ENCODE assay signal across 8 mouse cellular contexts in genomic region chr11:108424111-108424510, GRCm38 (mm10). TPM values are rescaled to one million over a fixed set of nuclear protein-coding genes. Genes with fewer than 3 reads are reported as not detected.
DNase-seq lines count a peak whose midpoint lies in the region; ATAC-seq lines count a peak whose summit lies in the region.

No protein-coding gene starts in this region.

- peak overlapping the region; percentile 14; the same call in 1 of the 2 replicates for H3K9ac ChIP-seq in kidney, embryonic 14.5 days (ENCODE audit: low read depth, low read length)
- H3K9ac ChIP-seq in intestine, embryonic 14.5 days (ENCODE audit: low read length) = 0 out of 2 replicates have a peak overlapping the region, but pooled peaks have one; percentile 30

- no peaks in the 10 kb centered on the region for H3K36me3 ChIP-seq in kidney, embryonic 14.5 days (ENCODE audit: control insufficient read depth, insufficient read depth, low read length)
- H3K36me3 ChIP-seq in embryonic facial prominence, embryonic 10.5 days (replicated peaks) = no peaks in the 10 kb centered on the region
- no peaks in the 10 kb centered on the region for H3K36me3 ChIP-seq in intestine, embryonic 14.5 days (ENCODE audit: control insufficient read depth, insufficient read depth, low read length)

- H3K4me2 ChIP-seq in kidney, embryonic 14.5 days (replicated peaks; ENCODE audit: low read depth, low read length) = peak overlapping the region; percentile 71
- peak overlapping the region; percentile 68 for H3K4me2 ChIP-seq in intestine, embryonic 14.5 days (ENCODE audit: low read length)

- no peak for ATAC-seq in kidney, embryonic 14.5 days (ENCODE audit: low FRiP score, low TSS enrichment)
- no peak for ATAC-seq in intestine, embryonic 14.5 days (replicated peaks; ENCODE audit: low FRiP score, low TSS enrichment, low read depth)

- no peaks in the 10 kb centered on the region for H3K9me3 ChIP-seq in kidney, embryonic 14.5 days (ENCODE audit: control insufficient read depth, low read length)
- no peaks in the 10 kb centered on the region for H3K9me3 ChIP-seq in embryonic facial prominence, embryonic 10.5 days
- H3K9me3 ChIP-seq in intestine, embryonic 14.5 days (ENCODE audit: control insufficient read depth, low read length) = no peaks in the 10 kb centered on the region

- H3K27me3 ChIP-seq in kidney, embryonic 14.5 days (ENCODE audit: control insufficient read depth, insufficient read depth, low read length) = 0 out of 2 replicates have a peak, but pooled peaks cover 4% of the 10 kb centered on the region
- peaks cover 17% of the 10 kb centered on the region for H3K27me3 ChIP-seq in embryonic facial prominence, embryonic 10.5 days (replicated peaks; ENCODE audit: low read depth, poor library complexity, severe bottlenecking)
- H3K27me3 ChIP-seq in intestine, embryonic 14.5 days (replicated peaks; ENCODE audit: control insufficient read depth, insufficient read depth, low read length) = no peaks in the 10 kb centered on the region

- no peak overlapping the region for H3K27ac ChIP-seq in kidney, embryonic 14.5 days (ENCODE audit: low read depth, low read length)
- peak overlapping the region; percentile 91; the same call in 1 of the 2 replicates for H3K27ac ChIP-seq in embryonic facial prominence, embryonic 10.5 days (replicated peaks)
- no peak overlapping the region for H3K27ac ChIP-seq in intestine, embryonic 14.5 days (ENCODE audit: low read depth)

- 9% methylated on average over 5 of the region's 5 CpGs for whole genome bisulfite sequencing in kidney, embryonic 14.5 days
- 5% methylated on average over 5 of the region's 5 CpGs for WGBS in embryonic facial prominence, embryonic 10.5 days
- 9% methylated on average over 5 of the region's 5 CpGs for WGBS in intestine, embryonic 14.5 days

- peak overlapping the region; percentile 70; the same call in 1 of the 2 replicates for H3K4me3 ChIP-seq in kidney, embryonic 14.5 days (ENCODE audit: low read length)
- H3K4me3 ChIP-seq in embryonic facial prominence, embryonic 10.5 days = peak overlapping the region; percentile 74
- peak overlapping the region; percentile 64 for H3K4me3 ChIP-seq in intestine, embryonic 14.5 days (ENCODE audit: low read depth, low read length)

- H3K4me1 ChIP-seq in kidney, embryonic 14.5 days (ENCODE audit: control insufficient read depth, insufficient read depth, low read length) = no peaks in the 10 kb centered on the region
- H3K4me1 ChIP-seq in embryonic facial prominence, embryonic 10.5 days = peaks cover 41% of the 10 kb centered on the region
- peaks cover 7% of the 10 kb centered on the region; the same call in 1 of the 2 replicates for H3K4me1 ChIP-seq in intestine, embryonic 14.5 days (replicated peaks; ENCODE audit: control insufficient read depth, insufficient read depth, low read length)

- DNase-seq in kidney, adult 9 months = no peak
- DNase-seq in embryonic facial prominence, embryonic 10.5 days (ENCODE audit: low spot score) = no peak
- DNase-seq in intestine, embryonic 14.5 days (ENCODE audit: low spot score) = no peak
- DNase-seq in naive thymus-derived CD4-positive, alpha-beta T cell, adult 2 months (ENCODE audit: low read depth) = peak; percentile 15
- no peak for DNase-seq in thymus, postnatal 0 days (ENCODE audit: low spot score)
- DNase-seq in adrenal gland, postnatal 14 days = no peak
- no peak for DNase-seq in layer of hippocampus, postnatal 10 days (ENCODE audit: low spot score in 2 of 2)

RNA-seq across cellular contexts. Expression of gene Cep112, which starts 0.9 kb away (rescaled TPM):
- polyA plus RNA-seq in kidney, embryonic 14.5 days (2014; fragmentation: Nextera tagmentation; extraction: Ambion mirVana) = 10.2 and 16.3 TPM in 2 replicates
- 9.0 and 11.0 TPM in 2 replicates for polyA plus RNA-seq in embryonic facial prominence, embryonic 10.5 days (2016; fragmentation: Nextera tagmentation; extraction: Ambion mirVana)
- polyA plus RNA-seq in intestine, embryonic 14.5 days (2014; fragmentation: Nextera tagmentation; extraction: Ambion mirVana) = 15.0 and 16.1 TPM in 2 replicates
- polyA plus RNA-seq in thymus, postnatal 0 days (2015; fragmentation: Nextera tagmentation; extraction: Ambion mirVana) = 1.4 and 1.9 TPM in 2 replicates
- 13.9 and 16.8 TPM in 2 replicates for total RNA-seq in adrenal gland, postnatal 14 days (2021)
- total RNA-seq in layer of hippocampus, postnatal 10 days (2021) = 10 to 100 TPM; 16.1 to 19.6 TPM
